Mouse (Mus musculus) myocyte (in vitro differentiated cells): Measurements from ENCODE around the gene Efna3. TPM values are rescaled to one million over a fixed set of nuclear protein-coding genes. Genes with fewer than 3 reads are reported as not detected.
A peak's percentile ranks its signal among the peaks of the same experiment; 100 is the strongest.

ENCODE experiments used
- H3K27me3 ChIP-seq: one replicate; pipeline ENCODE4 v1.6.1; 2011; ENCODE audit not compliant: control insufficient read depth, insufficient read depth, insufficient read length
- H3K36me3 ChIP-seq: one replicate; pipeline ENCODE4 v1.6.1; 2011; ENCODE audit not compliant: control insufficient read depth, insufficient read depth
- H3K4me2 ChIP-seq: one replicate; pipeline ENCODE4 v1.6.1; 2011; ENCODE audit warnings: low read depth, control low read depth
- H3K4me3 ChIP-seq: one replicate; pipeline ENCODE4 v1.5.1; 2011; ENCODE audit warnings: mild to moderate bottlenecking, control low read depth, moderate library complexity
- H3K79me2 ChIP-seq: one replicate; pipeline ENCODE4 v1.6.1; 2011; ENCODE audit not compliant: control insufficient read depth, insufficient read depth
- H3ac ChIP-seq: one replicate; pipeline ENCODE4 v1.6.1; 2011; ENCODE audit not compliant: control insufficient read depth, insufficient read length
- CEBPB ChIP-seq: IDR thresholded peaks from 2 replicates; pipeline ENCODE4 v1.6.1; 2011; ENCODE audit warnings: mild to moderate bottlenecking, moderate library complexity; ENCODE audit not compliant: poor library complexity, insufficient read depth, severe bottlenecking
- E2F4 ChIP-seq: IDR thresholded peaks from one replicate; pipeline ENCODE4 v1.6.1; 2011; ENCODE audit warnings: mild to moderate bottlenecking, control low read depth, moderate library complexity; ENCODE audit not compliant: insufficient read depth
- MAX ChIP-seq: IDR thresholded peaks from one replicate; pipeline ENCODE4 v1.6.1; 2011; ENCODE audit warnings: low read depth, mild to moderate bottlenecking, control low read depth
- MYOD1 ChIP-seq, 3 experiments: IDR thresholded peaks; one replicate each; pipeline ENCODE4 v1.6.1; 2011; ENCODE audit warnings: control low read depth in 2 of 3, low read depth in 2 of 3, mild to moderate bottlenecking in 2 of 3, moderate library complexity in 1 of 3; ENCODE audit not compliant: insufficient read length in 2 of 3, control insufficient read depth in 1 of 3
- MYOG ChIP-seq, 3 experiments: IDR thresholded peaks; one replicate each; pipeline ENCODE4 v1.6.1; 2011; ENCODE audit warnings: control low read depth in 2 of 3, low read depth in 2 of 3, mild to moderate bottlenecking in 2 of 3; ENCODE audit not compliant: insufficient read length in 2 of 3, control insufficient read depth in 1 of 3, insufficient read depth in 1 of 3
- POLR2A ChIP-seq: IDR thresholded peaks from one replicate; pipeline ENCODE4 v1.6.1; 2011; ENCODE audit warnings: low read depth, mild to moderate bottlenecking, control low read depth, moderate library complexity; ENCODE audit not compliant: insufficient read length
- POLR2AphosphoS2 ChIP-seq: IDR thresholded peaks from one replicate; pipeline ENCODE4 v1.6.1; 2011; ENCODE audit warnings: low read depth, control low read depth; ENCODE audit not compliant: insufficient read length
- REST ChIP-seq: IDR thresholded peaks from one replicate; pipeline ENCODE4 v1.6.1; 2011; ENCODE audit warnings: mild to moderate bottlenecking, control low read depth, moderate library complexity; ENCODE audit not compliant: insufficient read depth, insufficient read length
- SRF ChIP-seq: IDR thresholded peaks from one replicate; pipeline ENCODE4 v1.6.1; 2011; ENCODE audit warnings: low read depth; ENCODE audit not compliant: control insufficient read depth, insufficient read length
- TCF12 ChIP-seq: IDR thresholded peaks from one replicate; pipeline ENCODE4 v1.6.1; 2011; ENCODE audit warnings: mild to moderate bottlenecking, control low read depth; ENCODE audit not compliant: poor library complexity, insufficient read depth, severe bottlenecking
- TCF3 ChIP-seq: IDR thresholded peaks from one replicate; pipeline ENCODE4 v1.6.1; 2011; ENCODE audit warnings: low read depth, control low read depth; ENCODE audit not compliant: insufficient read length
- USF1 ChIP-seq: IDR thresholded peaks from one replicate; pipeline ENCODE4 v1.6.1; 2011; ENCODE audit warnings: low read depth, mild to moderate bottlenecking, control low read depth, moderate library complexity
- polyA plus RNA-seq: library from polyadenylated mRNA; unstranded; fragments of >200 nt; fragmentation: generic; extraction: Trizol; gene quantifications from one replicate; pipeline ENCODE4 v1.2.1, GENCODE M21; 2012; ENCODE audit warnings: missing spikeins

Gene Efna3
- polyA plus RNA-seq, 1 experiment = 1.8 TPM

DNA sequence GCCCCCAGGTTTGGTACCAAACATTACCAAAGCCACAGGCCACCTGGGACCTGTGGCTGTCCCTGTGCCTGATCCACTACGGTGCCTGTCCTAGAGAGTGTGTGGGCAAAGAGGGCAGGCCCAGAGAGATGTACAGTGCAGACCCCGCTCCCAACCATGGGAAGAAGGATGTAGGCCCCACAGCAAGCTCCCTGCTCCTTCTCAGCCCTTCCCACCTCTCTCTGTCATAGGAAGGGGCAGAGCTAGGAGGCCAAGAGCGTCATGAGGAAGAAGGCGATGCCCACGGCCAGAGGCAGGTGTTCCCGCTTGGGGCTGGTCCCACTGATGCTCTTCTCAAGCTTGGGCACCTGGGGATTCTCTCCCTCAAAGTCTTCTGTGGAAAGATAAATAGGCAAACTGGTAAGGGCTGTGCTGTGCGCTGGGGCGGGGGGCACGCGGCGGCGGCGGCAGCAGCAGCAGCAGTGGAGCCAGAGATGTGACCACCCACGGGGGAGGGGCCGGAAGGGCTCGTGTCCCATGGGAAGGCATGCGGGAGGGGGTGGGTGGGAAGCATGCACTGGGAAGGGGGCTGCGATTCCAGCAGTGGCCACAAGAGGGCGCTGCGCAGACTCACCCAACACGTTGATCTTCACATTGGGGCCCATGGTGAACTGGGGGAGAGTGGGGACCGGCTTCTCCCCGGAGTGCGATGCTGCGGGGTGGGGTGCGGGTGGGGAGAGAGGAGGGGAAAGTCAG lies 7.4 kb downstream of the Efna3 start:
- Histone ChIP-seq H3K4me2 (peak overlapping the region; percentile 74), H3K79me2 (no peaks in the 10 kb centered on the region), H3K36me3 (no peaks in the 10 kb centered on the region), H3ac (no peak overlapping the region), H3K4me3 (no peak overlapping the region), H3K27me3 (peaks cover 15% of the 10 kb centered on the region)
- TF ChIP-seq POLR2A = peak; percentile 45
- no peak for TF ChIP-seq SRF
- TF ChIP-seq POLR2AphosphoS2 = no peak
- TF ChIP-seq TCF3 = no peak

DNA sequence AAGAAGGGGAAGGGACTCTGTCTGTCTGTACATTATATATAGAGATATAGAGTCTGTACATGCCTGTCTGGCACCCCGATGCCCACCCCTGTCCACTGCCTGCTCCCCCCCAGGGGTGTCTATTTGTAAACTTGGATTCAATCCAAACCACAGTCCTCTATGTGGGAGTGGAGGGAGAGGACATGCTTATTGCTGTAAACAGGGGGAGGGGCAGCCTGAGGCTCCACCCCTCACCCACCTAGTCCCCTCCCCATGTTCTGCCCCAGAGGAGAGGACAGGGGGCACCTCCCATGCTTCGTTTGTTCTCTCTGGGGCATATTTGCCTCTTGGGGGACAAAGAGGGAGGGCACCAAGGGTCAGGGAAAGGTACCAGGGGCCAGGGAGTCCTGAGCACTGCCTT lies 8.0 kb downstream of the Efna3 start:
- Histone ChIP-seq H3K4me2 (peak overlapping the region; percentile 74), H3K36me3 (no peaks in the 10 kb centered on the region), H3K79me2 (no peaks in the 10 kb centered on the region), H3ac (no peak overlapping the region), H3K4me3 (no peak overlapping the region), H3K27me3 (peaks cover 9% of the 10 kb centered on the region)
- TF ChIP-seq E2F4 (no peak), MYOG (IDR thresholded peaks at IDR 0.05; ENCODE audit: control insufficient read depth in 1 of 3, insufficient read depth in 1 of 3, insufficient read length in 2 of 3, low read depth in 2 of 3) (no peak), TCF3 (no peak), POLR2A (no peak), CEBPB (no peak), SRF (no peak), REST (no peak), MAX (no peak), POLR2AphosphoS2 (no peak), USF1 (no peak), TCF12 (no peak), MYOD1 (IDR thresholded peaks at IDR 0.05; ENCODE audit: control insufficient read depth in 1 of 3, insufficient read length in 2 of 3, low read depth in 2 of 3) (no peak)

DNA sequence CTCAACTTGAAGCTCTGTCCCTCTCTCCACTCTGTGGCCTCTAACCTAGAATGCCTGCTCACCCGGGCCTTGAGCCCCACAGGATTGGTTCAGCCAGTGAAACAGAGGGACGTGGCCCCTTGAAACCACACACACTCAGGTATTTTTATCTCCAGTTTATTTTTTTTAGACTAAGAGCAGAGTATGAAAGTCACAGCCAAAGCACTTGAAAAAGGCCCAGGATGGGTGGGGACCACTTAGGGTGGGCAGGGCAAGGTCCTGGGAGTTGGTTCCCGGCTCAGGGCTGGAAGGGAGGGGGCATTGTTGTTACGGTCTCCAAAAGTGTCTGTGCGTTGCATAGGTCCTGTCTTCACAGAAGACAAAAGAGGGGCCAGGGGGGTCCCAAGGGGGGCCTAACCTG lies 8.4 kb downstream of the Efna3 start:
- no peak overlapping the region for H3K4me3 ChIP-seq
- no peak overlapping the region for H3K4me2 ChIP-seq
- no peak for TF ChIP-seq POLR2A
- TF ChIP-seq MYOG (IDR thresholded peaks at IDR 0.05; ENCODE audit: control insufficient read depth in 1 of 3, insufficient read depth in 1 of 3, insufficient read length in 2 of 3, low read depth in 2 of 3) = no peak
- TF ChIP-seq CEBPB = no peak
- no peak for TF ChIP-seq SRF
- TF ChIP-seq E2F4 = no peak
- TF ChIP-seq POLR2AphosphoS2 = no peak
- no peak for TF ChIP-seq MYOD1 (IDR thresholded peaks at IDR 0.05; ENCODE audit: control insufficient read depth in 1 of 3, insufficient read length in 2 of 3, low read depth in 2 of 3)
- TF ChIP-seq TCF3 = no peak
- TF ChIP-seq USF1 = no peak
- TF ChIP-seq MAX = no peak
- H3K79me2 ChIP-seq = no peaks in the 10 kb centered on the region
- no peak overlapping the region for H3ac ChIP-seq
- H3K36me3 ChIP-seq = no peaks in the 10 kb centered on the region
- H3K27me3 ChIP-seq = peaks cover 5% of the 10 kb centered on the region

DNA sequence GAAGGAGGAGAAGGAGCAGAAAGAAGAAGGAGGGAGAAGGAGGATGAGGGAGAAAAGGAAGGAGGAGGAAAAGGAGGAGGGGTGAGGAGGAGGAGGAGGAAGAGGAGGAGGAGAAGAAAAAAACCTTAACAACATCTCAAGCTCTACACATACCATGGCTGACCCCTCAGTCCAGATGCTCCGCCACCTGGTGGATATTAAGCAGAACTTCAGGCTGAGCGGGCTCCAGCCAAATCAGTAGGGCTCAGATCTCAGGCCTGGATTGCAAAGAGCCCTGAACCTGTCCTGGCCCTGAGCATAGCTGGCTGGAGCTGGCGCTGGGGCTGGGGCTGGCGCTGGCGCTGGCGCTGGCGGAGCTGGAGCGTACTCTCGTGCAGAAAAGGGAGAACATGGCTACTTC lies 14.7 kb downstream of the Efna3 start:
- Histone ChIP-seq H3K4me3 (no peak overlapping the region), H3ac (no peak overlapping the region), H3K36me3 (no peaks in the 10 kb centered on the region), H3K4me2 (no peak overlapping the region), H3K27me3 (peaks cover 3% of the 10 kb centered on the region), H3K79me2 (no peaks in the 10 kb centered on the region)
- no peak for TF ChIP-seq SRF
- TF ChIP-seq USF1 = no peak
- TF ChIP-seq POLR2AphosphoS2 = no peak
- TF ChIP-seq MYOG (IDR thresholded peaks at IDR 0.05; ENCODE audit: control insufficient read depth in 1 of 3, insufficient read depth in 1 of 3, insufficient read length in 2 of 3, low read depth in 2 of 3) = no peak
- no peak for TF ChIP-seq MAX
- no peak for TF ChIP-seq POLR2A
- TF ChIP-seq MYOD1 (IDR thresholded peaks at IDR 0.05; ENCODE audit: control insufficient read depth in 1 of 3, insufficient read length in 2 of 3, low read depth in 2 of 3) = no peak
- TF ChIP-seq TCF3 = no peak
- TF ChIP-seq TCF12 = no peak
- no peak for TF ChIP-seq E2F4
